Comparison of ENCODE assay signal across 14 mouse cellular contexts in the genomic region with DNA sequence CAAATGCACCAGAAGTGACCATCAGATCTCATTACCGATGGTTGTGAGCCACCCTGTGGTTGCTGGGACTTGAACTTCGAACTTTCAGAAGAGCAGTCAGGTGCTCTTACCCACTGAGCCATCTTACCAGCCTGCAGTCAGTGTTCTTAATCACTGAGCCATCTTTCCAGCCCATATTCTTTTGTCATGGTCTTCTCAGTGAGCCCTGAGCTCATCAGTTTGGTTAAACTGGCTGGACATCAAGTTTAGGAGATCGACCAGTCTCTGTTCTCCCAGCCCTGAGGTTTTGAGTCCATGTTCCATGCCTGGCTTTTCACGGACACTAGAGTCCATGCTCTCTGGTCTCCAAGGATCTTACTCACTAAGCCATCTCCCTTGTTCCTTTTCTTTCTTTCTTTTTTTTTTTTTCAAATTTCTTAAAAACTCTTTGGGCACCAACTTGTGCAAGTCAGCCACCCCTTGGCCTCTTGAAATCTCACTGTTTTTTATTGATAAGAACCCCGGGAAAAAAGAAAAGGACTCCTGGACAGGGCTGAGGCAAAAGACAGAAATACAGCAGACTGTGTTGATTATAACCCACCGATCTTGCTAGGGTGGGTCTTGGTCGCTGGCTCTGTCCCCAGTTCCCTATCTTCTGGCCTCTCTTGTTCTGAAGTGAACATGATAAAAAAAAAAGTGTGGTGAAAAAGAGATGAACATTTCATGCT. TPM values are rescaled to one million over a fixed set of nuclear protein-coding genes. Genes with fewer than 3 reads are reported as not detected.
"Had no signal": no experiment of that assay in that cellular context is flagged by ENCODE, and none has a peak within 500 bp of the region (broad histone marks: within the 10 kb centered on the region; RNA-seq: fewer than 3 reads in every experiment).

No protein-coding gene starts in this region.

RNA-seq across cellular contexts. Expression of a gene that starts 18.4 kb away (rescaled TPM):
- total RNA-seq: layer of hippocampus, adult 2 months; layer of hippocampus, postnatal 25 days; left cerebral cortex, postnatal 25 days had no signal
- polyA plus RNA-seq: kidney, embryonic 14.5 days; limb, embryonic 10.5 days; limb, embryonic 13.5 days; lung, embryonic 14.5 days; lung, postnatal 0 days; macrophage; midbrain, embryonic 12.5 days; midbrain, embryonic 15.5 days; neural tube, embryonic 12.5 days; neural tube, embryonic 15.5 days; stomach, embryonic 14.5 days had no signal
